Mouse (Mus musculus) testis, postnatal 14 days (tissue): ENCODE data around the gene Gdpd3.
"Not testable (repeated sequence)": the region's sequence is repeated elsewhere in the genome, so short reads cannot be mapped to it uniquely, and the experiment has no call there.

Source experiments
- DNase-seq: peaks from one replicate; pipeline ENCODE4 v3.0.0; 2021; ENCODE audit warnings: low spot score

Gene Gdpd3

DNA sequence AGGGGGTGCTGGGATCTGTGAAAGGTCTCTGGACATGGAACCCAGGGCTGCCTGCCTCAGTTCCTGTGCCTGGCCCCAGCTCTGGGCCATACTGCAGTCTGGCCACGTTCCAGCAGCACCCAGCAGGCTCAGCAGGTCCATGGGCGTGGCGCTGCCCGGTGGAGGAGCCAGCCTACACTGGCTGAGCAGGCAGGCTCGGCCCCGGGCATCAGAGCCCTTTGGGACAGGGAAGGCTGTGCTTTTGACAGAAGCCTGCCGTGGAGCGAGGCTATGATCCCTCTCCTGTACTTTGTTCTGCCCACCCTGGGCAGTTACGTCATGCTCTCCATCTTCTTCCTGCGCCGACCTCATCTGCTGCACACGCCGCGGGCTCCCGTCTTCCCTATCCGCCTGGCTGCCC lies at the start of gene Gdpd3:
Gene Gdpd3, plus strand, starts transcription at position 134 of the 400 bp plus-strand sequence.
- DNase-seq, result no peak

DNA sequence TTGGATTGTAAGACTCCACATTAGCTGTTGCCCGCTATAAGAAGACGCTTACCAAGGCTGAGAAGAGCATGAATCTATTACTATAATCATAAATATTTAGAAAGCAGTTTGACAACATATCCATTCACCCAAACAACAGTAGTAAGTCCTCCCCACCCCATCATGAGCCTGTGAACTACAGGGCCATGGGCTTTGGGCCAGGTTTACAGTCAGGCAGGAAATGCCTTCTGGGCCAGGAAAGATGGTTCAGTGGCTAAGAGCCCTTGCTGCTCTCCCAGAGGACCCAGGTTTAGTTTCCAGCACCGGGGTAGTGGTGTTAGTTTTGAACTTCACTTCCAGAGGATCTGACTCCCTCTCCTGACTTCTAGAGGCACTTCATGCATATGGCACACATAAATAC lies 48.6 kb upstream of the Gdpd3 start:
- no peak for DNase-seq

DNA sequence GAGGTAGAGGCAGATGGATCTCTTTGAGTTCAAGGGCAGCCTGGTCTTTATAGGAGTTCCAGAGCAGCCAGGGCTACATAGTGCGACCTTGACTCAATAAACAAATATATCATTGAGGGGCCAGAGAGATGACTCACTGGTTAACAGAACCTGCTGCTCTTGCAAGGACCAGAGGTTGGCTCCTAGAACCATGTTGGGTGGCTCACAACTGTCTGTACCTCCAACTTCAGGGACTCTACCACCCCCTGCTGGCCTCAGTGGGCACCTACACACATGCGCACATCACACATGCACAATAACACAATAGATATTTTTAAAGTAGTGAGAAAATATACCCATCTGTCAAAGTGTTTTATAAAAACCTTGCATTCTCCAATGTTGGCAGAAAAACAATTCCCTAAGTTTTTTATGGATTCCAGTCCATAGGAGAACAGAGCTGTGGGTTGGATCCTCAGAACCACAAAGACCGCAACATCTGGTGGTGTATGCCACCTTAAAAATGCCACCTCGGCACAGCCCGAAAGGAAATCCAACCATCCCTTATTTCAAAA lies 47.3 kb upstream of the Gdpd3 start:
- no peak for DNase-seq

GRCm38 (mm10) chr7:126721635-126722034 lies 44.5 kb upstream of the Gdpd3 start:
- DNase-seq, result no peak

DNA sequence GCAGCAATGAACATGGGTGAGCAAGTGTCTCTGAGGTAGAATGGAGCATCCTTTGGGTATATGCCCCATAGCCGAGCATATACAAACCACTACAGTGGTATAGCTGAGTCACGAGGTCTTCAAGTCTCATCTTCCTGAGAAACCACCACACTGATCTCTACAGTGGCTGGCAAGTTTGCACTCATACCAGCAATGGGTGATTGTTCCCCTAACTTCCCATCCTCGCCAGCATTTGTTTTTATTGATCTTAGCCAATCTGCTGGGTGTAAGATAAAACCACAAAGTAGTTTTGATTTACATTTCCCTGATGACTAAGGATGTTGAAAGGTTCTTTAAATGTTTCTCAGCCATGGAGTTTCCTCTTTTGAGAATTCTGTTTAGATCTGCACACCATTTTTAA lies 41.1 kb upstream of the Gdpd3 start:
- no peak for DNase-seq

- DNase-seq, result no peak
Observed at GRCm38 (mm10) chr7:126725667-126726066, 40.5 kb upstream of the Gdpd3 start.

DNA sequence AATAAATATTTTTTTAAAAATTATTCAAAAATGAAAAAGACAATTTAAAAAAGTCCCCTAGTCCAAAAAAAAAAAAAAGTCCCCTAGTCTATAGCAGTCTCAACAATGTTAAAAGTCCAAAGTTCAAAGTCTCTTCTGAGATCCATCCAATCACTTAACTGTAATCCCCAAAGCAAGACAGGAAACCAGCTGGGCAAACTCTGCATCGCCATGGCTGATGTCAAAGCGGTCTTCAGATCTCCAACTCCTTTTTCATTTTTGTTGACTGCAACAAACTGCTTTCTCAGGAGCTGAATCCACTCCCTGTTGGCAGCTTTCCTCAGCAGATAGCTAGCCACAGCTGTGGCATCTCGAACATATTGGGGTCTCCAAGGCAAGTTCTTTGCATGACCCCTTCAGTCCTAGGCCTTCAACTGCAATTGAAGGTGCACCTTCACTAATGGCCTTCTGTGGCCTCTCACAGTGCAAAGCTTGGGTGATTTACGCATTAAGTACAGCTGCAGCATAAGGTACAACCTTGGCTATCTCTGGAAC lies 35.8 kb upstream of the Gdpd3 start:
- not testable (repeated sequence) for DNase-seq

DNA sequence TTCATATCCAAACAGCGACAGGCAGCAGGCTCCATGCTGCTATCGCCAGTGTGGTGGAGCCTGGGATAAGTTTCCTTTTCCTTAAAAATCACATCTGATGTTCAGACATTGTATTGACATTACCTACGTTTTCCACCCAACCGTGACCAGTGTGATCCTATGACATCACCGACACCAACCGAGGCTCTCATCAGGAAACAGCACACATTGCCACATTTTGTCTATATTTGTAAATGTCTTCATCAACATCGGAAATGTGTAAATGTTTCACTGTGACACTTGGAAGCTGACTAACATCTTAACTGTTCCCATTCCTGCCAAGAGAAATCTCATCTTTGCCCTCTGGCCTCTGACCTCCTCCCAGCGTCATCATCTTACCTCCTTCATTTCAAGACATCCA lies 30.0 kb upstream of the Gdpd3 start:
- DNase-seq, result no peak

GRCm38 (mm10) chr7:126739551-126739950 lies 26.6 kb upstream of the Gdpd3 start:
- DNase-seq, result no peak

DNA sequence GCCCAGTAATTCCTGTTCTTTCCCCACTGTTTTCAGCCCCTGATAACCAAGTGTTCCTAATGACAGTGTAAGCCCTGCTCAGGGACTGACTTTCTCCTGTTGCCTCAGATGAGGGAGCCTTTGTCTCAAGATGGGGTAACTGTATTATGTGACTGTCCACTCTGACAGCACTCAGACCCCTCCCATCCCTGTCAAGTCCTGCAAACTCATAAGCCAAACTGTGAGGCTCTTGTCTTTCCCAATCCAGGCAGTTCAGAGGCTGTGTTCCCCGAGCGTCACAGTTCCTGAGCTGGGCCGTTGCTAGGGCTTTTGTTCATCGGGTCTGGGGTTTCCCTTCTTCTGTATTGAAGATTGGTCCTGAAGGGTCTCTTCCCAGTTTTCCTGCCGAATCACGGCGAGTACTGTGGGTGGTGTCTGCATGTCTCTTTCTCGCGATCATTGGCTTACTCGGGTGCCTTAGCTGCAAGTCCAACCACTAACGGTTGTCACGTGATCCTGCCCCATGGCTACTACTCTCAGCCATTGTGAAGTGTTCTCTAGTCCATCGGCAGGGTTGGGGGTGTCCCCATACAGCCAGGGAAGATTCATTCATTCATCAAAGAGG lies 25.9 kb upstream of the Gdpd3 start:
- DNase-seq, result no peak

DNA sequence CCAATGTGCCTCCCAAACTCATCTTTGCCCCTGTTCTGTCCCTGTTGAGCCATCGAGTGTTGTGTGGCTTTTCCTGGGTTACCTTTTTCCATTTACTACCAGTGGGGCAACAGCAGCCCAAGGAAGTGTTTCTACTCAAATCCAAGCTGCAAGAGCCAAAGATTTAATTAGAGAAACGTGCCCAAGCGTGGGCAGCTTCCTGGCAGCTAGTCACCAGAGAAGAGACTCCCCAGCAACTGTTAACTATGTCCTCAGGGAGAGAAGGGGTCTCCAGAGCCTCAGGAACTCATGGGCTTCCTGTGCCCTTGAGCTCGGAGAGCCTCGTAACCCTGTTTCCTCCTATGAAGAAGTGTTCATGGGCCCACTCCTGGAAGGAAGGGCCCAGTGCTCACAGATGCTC lies 25.2 kb upstream of the Gdpd3 start:
- no peak for DNase-seq

DNA sequence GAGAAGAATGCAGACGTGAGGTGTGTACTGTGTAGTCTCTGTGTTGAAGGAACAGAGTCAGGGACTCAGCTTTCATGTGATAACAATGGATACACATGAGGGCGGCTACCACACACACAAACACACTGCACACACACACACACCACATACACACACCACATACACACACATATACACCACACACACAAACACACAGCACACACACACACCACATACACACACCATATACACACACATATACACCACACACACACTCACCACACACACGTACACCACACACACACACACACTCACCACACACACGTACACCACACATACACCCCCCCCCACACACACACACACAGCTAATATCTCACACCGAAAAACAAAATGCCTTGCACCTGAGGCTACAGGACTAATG lies 24.7 kb upstream of the Gdpd3 start:
- DNase-seq, result no peak

GRCm38 (mm10) chr7:126741964-126742482 lies 24.1 kb upstream of the Gdpd3 start:
- DNase-seq, result no peak

- DNase-seq, result no peak
Observed at GRCm38 (mm10) chr7:126746066-126746465, 20.1 kb upstream of the Gdpd3 start.

GRCm38 (mm10) chr7:126746798-126747197 lies 19.3 kb upstream of the Gdpd3 start:
- DNase-seq, result no peak

DNA sequence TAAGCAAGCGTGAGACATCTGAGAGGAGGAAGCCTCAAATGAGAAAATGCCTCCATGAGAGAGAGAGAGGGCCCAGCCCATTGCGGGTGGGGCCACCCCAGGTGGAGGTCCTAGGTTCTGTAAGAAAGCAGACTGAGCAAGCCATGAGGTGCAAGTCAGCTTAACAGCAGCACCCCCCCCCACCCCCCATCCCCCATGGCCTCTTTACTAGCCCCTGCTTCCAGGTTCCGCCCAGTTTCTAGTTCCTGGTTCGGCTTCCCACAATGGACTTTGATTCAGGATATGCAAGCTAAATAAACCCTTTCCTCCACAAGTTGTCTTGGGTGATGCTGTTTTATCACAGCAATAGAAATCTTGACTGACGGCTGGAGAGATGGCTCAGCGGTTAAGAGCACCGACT lies 17.3 kb upstream of the Gdpd3 start:
- DNase-seq, result no peak

- no peak for DNase-seq
Observed at GRCm38 (mm10) chr7:126749582-126750343, 16.4 kb upstream of the Gdpd3 start.

DNA sequence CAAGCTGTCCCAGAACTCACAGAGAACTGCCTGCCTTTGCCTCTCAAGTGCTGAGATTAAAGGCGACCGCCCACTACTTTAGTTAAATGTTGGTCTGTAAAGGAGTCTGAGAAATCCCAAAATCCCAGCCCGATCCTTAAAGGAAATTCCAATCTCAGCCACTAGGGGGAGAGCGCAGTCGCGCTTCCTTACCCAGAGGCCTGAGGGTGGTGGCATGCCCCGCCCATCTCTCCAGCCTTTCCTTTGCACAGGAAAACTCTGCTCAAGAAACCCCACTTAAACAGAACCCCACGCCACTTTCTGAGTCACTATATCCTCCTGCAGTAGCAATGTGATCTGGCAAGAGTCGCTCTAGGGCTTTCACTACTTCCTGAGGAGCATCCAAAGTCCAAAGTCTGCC lies 11.3 kb upstream of the Gdpd3 start:
- peak; percentile 64 for DNase-seq

GRCm38 (mm10) chr7:126758539-126758938 lies 7.6 kb upstream of the Gdpd3 start:
- no peak for DNase-seq

DNA sequence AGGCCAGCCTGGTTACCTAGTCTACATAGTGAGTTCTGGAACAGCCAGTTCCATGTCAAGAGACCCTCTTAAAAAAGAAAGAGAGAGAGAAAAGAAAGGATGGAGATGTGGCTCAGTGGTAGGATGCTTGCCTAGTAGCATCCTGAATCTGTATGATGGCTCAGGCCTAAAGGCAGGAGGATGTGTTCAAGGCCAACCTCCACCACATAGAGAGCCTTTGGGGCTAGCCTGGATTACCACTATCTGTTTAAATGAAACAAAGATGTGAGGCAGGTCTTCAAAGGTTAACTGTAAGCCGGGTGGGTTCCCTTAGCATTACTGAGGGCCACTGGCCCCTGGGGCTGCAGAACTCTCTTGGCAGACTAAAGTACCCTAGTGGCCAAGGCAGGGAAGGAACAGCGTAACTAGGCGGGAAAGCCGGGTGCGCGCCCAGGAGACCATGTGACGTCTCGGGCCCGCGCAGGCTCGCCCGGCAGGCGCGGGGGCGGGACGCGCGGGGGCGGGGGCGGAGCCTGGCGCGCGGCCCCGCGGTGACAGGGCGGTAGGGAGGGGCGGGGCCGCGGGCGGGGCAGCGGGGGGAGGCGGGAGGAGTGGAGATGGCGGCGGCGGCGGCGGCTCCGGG lies 7.0 kb upstream of the Gdpd3 start, which contains the start of gene Mapk3:
Gene Mapk3, plus strand, starts transcription at position 552 of the 622 bp plus-strand sequence.
- peak; percentile 86 for DNase-seq

DNA sequence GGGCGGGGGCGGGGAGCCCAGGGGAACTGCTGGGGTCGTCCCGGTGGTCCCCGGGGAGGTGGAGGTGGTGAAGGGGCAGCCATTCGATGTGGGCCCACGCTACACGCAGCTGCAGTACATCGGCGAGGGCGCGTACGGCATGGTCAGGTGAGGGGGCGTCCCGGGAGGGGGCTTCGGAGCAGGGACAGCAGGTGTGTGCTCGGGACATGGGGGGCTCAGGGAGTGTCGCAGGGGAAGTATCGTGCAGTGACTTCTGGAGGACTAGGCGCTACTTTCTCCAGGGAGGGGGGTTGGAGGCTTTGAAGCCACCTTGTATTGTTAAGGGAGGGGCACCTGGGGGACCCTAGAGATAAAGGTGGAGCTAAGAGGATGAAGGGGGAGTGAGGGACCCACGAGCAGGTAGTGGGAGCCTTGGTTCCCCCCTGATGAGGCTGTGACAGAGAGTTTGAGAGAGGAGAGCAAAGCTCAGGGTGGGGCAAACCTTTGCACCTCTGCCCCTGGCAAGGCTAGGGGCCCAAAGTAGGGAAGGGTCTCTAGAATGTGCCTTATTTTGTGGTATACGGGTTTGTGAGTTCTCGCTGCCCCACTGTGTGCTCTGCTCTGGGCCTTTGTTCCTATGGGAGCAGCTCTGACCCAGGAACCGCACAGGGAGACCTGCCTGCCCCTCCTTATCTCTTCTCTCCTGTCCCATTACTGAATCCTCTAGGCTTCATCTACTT lies 6.3 kb upstream of the Gdpd3 start:
- DNase-seq, result peak; percentile 58

- DNase-seq, result peak; percentile 77
Observed at GRCm38 (mm10) chr7:126760391-126760802, 5.7 kb upstream of the Gdpd3 start.
